Mouse (Mus musculus) cerebellum, adult 11 months (tissue): ENCODE measurements at regions not wholly inside any gene's neighbourhood (a gene's known extent, or its start where the extent isn't known, plus 50 kb on each side); places are given as distances from the start of the nearest gene placed in this dataset.

Experiments used
- DNase-seq: peaks from one replicate; pipeline ENCODE4 v3.0.0; 2022

- no peak for DNase-seq
Measured at GRCm38 (mm10) chrX:60833456-60833855, 59.8 kb downstream of the Sox3 start.

GRCm38 (mm10) chrX:60831330-60832027, 61.8 kb downstream of the Sox3 start:
- DNase-seq = no peak

- peak; percentile 13 for DNase-seq
Measured at GRCm38 (mm10) chrX:60825181-60826080, 67.8 kb downstream of the Sox3 start.

- DNase-seq = no peak
Measured at GRCm38 (mm10) chrX:60798567-60798966, 94.7 kb downstream of the Sox3 start.

GRCm38 (mm10) chrX:60780766-60781165, 112.5 kb downstream of the Sox3 start:
- DNase-seq = no peak

- no peak for DNase-seq
Measured at GRCm38 (mm10) chrX:60780161-60780560, 113.1 kb downstream of the Sox3 start.

GRCm38 (mm10) chrX:60773645-60774044, 119.6 kb downstream of the Sox3 start:
- DNase-seq = no peak

GRCm38 (mm10) chrX:60772439-60772838, 120.8 kb downstream of the Sox3 start:
- DNase-seq = no peak

GRCm38 (mm10) chrX:60750456-60750855, 142.8 kb downstream of the Sox3 start:
- DNase-seq = no peak

GRCm38 (mm10) chrX:60743971-60744370, 149.3 kb downstream of the Sox3 start:
- DNase-seq = no peak

- DNase-seq = no peak
Measured at GRCm38 (mm10) chrX:60743020-60743707, 150.1 kb downstream of the Sox3 start.

- no peak for DNase-seq
Measured at GRCm38 (mm10) chrX:60719428-60720151, 127.1 kb upstream of the Atp11c start.

- DNase-seq = no peak
Measured at GRCm38 (mm10) chrX:60718794-60719193, 126.3 kb upstream of the Atp11c start.

GRCm38 (mm10) chrX:60718156-60718769, 125.8 kb upstream of the Atp11c start:
- DNase-seq = no peak

- DNase-seq = no peak
Measured at GRCm38 (mm10) chrX:60681036-60681706, 88.7 kb upstream of the Atp11c start.

- DNase-seq = no peak
Measured at GRCm38 (mm10) chrX:60644726-60645318, 52.3 kb upstream of the Atp11c start.
